Mouse (Mus musculus): ENCODE measurements around the gene Fancd2. TPM values are rescaled to one million over a fixed set of nuclear protein-coding genes. Genes with fewer than 3 reads are reported as not detected.

Fancd2 gene
- 7.7 and 8.0 TPM in 2 replicates for polyA plus RNA-seq (2015; fragmentation: Nextera tagmentation; extraction: Ambion mirVana)

DNA sequence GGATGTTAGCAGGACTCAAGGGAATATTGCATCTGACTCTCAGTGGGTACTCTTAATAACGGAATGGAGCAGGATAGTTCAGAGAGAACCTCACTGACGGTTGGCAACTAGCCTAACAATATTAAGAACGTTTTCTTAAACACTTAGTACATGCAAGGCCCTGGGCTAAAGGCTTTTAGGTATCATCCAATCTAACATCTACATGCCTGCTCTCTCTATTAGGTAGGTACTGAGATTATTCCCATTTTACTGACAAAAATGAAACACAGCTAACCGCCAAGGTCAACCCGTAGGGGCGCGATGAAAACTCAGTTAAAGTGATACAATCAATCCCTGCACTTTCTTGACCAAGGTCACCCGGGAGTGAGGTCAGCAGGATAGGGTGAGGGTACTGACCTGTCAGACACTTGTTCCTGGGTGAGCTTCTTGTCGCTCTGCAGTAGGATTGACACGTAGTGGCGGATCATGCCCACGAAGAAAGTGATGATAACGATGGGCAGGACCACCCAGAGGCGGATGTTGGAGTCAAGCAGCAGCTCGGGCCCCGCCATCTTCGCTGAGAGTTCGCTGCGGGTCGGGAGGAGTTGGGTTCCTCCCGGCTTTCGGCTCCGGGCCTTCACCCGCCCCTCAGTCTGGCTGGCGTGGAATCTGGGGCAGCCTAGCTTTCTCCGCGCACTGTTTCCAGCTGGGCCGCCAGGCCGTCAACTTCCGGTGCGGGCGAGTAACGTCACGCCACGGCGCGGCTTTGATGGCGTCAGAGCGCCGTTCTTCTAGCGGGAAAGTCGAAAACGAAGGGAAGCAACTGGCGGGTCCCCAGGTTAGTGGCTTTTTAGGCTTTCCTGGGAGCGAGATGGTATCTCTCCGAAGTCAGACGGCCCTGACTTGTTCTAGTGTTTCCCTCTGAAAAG, at the start of gene Fancd2, which contains the start of gene Emc3:
TSS of gene Fancd2 (plus strand) at position 751 of the 908 bp plus-strand sequence.
TSS of gene Emc3 (minus strand) at position 721 of the 908 bp plus-strand sequence.
- H3K27ac ChIP-seq (replicated peaks): peak within 1 kb of the TSS; percentile 77
- peaks cover 27% of the 10 kb centered on the region for H3K36me3 ChIP-seq
- peak within 1 kb of the TSS; percentile 94 for H3K9ac ChIP-seq
- H3K4me2 ChIP-seq: peak within 1 kb of the TSS; percentile 67
- peaks cover 25% of the 10 kb centered on the region for H3K4me1 ChIP-seq
- no peaks in the 10 kb centered on the region for H3K27me3 ChIP-seq (replicated peaks)
- no peak for ATAC-seq (ENCODE audit: extremely low read depth, insufficient number of reproducible peaks, low FRiP score, low TSS enrichment)
- H3K4me3 ChIP-seq: peak within 1 kb of the TSS; percentile 89
- H3K9me3 ChIP-seq: no peaks in the 10 kb centered on the region
- WGBS: 1% methylated on average over 47 of the region's 47 CpGs

DNA sequence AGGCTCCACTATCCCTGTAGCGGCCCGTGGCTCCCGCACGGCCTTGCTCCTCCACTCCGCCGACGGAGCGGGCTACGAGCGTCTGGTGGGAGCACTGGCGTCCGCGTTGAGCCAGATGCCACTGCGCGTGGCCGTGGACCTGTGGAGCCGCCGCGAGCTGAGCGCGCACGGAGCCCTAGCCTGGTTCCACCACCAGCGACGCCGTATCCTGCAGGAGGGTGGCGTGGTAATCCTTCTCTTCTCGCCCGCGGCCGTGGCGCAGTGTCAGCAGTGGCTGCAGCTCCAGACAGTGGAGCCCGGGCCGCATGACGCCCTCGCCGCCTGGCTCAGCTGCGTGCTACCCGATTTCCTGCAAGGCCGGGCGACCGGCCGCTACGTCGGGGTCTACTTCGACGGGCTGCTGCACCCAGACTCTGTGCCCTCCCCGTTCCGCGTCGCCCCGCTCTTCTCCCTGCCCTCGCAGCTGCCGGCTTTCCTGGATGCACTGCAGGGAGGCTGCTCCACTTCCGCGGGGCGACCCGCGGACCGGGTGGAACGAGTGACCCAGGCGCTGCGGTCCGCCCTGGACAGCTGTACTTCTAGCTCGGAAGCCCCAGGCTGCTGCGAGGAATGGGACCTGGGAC, 48.9 kb upstream of the Fancd2 start:
- WGBS: 1% methylated on average over 65 of the region's 65 CpGs

DNA sequence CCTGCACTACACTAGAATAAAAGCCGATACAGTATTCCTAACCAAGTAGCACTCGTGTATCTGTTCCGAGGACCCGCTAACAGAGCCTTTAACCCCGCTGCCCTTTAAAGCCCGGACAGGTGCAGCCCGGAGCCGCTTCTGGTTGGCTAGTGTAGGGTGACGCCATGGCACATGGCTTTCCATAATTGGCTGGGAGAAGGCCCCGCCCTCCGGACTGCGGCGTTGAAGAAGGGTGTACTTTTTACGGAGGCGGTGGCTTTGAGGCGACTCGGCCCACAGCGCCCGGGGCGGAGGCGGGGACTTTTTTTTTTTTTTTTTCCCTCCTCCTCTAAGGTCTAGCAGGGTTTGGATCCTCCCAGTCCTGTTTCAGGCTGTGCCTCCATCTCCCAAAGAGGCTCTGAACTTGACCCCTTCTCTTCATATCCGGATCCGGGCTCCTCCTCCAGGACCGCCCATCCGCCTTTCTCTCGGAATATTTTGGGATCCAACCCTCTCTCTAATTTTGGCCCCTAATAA, 48.3 kb upstream of the Fancd2 start, which contains the start of gene Creld1:
TSS of gene Creld1 (plus strand) at position 198 of the 516 bp plus-strand sequence.
- peaks cover 27% of the 10 kb centered on the region for H3K27me3 ChIP-seq (replicated peaks)
- peak within 1 kb of the TSS; percentile 85 for H3K9ac ChIP-seq
- under 1% methylated on average over 26 of the region's 26 CpGs for WGBS
- peak within 1 kb of the TSS; percentile 91 for H3K27ac ChIP-seq (replicated peaks)
- H3K36me3 ChIP-seq: peaks cover 15% of the 10 kb centered on the region
- no peaks in the 10 kb centered on the region for H3K9me3 ChIP-seq
- peaks cover 45% of the 10 kb centered on the region for H3K4me1 ChIP-seq
- H3K4me2 ChIP-seq: peak within 1 kb of the TSS; percentile 82
- ATAC-seq (ENCODE audit: extremely low read depth, insufficient number of reproducible peaks, low FRiP score, low TSS enrichment): peak; percentile 94
- H3K4me3 ChIP-seq: peak within 1 kb of the TSS; percentile 56

More for the DNA sequence above, 48.9 kb upstream of the Fancd2 start:
- H3K27me3 ChIP-seq (replicated peaks): peaks cover 27% of the 10 kb centered on the region
- H3K9ac ChIP-seq: peak overlapping the region; percentile 82
- H3K36me3 ChIP-seq: peaks cover 11% of the 10 kb centered on the region; the same call in 1 of the 2 replicates
- H3K27ac ChIP-seq (replicated peaks): peak overlapping the region; percentile 91
- peak overlapping the region; percentile 56 for H3K4me3 ChIP-seq
- no peaks in the 10 kb centered on the region for H3K9me3 ChIP-seq
- peak; percentile 15 for ATAC-seq (ENCODE audit: extremely low read depth, insufficient number of reproducible peaks, low FRiP score, low TSS enrichment)
- peak overlapping the region; percentile 82 for H3K4me2 ChIP-seq
- peaks cover 45% of the 10 kb centered on the region for H3K4me1 ChIP-seq

DNA sequence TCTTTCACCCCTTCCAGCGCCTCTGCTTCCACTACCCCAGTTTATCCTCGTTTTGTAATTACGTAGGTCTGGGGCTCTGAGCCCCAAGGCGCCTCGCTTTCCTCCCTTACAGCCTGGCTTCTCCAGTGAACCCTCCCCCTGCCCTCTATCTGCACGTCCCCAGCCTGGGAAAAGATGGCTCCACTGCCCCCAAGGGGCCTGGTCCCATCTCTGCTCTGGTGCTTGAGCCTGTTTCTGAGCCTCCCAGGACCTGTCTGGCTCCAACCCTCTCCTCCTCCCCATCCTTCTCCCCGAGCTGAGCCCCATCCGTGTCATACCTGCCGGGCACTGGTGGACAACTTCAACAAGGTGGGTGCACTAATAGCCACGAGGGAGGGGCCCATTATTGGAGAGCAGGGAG, 47.8 kb upstream of the Fancd2 start:
- WGBS: 12% methylated on average over 10 of the region's 10 CpGs
- Histone ChIP-seq H3K36me3 (peaks cover 21% of the 10 kb centered on the region), H3K4me1 (peaks cover 45% of the 10 kb centered on the region), H3K9me3 (no peaks in the 10 kb centered on the region), H3K9ac (peak overlapping the region; percentile 85), H3K27me3 (replicated peaks) (peaks cover 27% of the 10 kb centered on the region), H3K4me2 (peak overlapping the region; percentile 82), H3K4me3 (peak overlapping the region; percentile 56), H3K27ac (replicated peaks) (peak overlapping the region; percentile 91)
- no peak for ATAC-seq (ENCODE audit: extremely low read depth, insufficient number of reproducible peaks, low FRiP score, low TSS enrichment)

DNA sequence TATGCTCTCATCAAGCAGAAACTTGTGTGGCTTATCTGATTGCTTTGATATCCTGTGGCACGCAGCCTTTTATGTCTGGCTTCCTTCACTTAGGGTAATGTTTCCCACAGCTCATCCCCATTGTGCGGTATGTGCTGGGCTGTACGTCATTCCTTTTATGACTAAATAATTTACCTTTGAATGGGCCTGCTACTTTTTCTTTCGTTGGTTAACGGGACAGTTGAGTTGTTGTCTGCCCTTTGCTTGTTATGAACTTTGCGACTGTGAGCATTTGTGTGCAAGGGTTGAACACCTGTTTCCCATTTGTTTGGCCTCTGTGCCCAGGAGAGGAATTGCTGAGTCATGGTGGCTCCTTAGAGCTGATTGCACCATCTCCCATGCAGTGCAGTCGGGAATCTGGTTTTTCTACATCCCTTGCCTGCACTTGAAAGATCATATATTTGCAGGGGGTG, 44.3 kb upstream of the Fancd2 start:
- peaks cover 54% of the 10 kb centered on the region for H3K36me3 ChIP-seq
- 59% methylated on average over 7 of the region's 7 CpGs for WGBS

DNA sequence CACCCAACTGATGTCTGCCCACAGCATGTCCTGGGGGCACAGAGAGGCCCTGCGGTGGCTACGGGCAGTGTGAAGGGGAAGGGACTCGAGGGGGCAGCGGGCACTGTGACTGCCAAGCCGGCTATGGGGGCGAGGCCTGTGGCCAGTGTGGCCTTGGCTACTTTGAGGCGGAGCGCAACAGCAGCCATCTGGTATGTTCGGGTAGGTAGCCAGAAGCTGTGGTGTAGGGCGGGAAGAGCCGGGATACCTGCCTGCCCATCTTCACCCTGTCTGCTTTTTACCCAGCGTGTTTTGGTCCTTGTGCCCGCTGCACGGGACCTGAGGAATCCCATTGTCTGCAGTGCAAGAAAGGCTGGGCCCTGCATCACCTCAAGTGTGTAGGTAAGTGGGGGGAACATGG, 42.1 kb upstream of the Fancd2 start:
- no peak for ATAC-seq (ENCODE audit: extremely low read depth, insufficient number of reproducible peaks, low FRiP score, low TSS enrichment)
- Histone ChIP-seq H3K4me3 (no peak overlapping the region), H3K4me1 (peaks cover 12% of the 10 kb centered on the region), H3K27ac (replicated peaks) (no peak overlapping the region), H3K9ac (no peak overlapping the region), H3K9me3 (no peaks in the 10 kb centered on the region), H3K4me2 (no peak overlapping the region), H3K27me3 (replicated peaks) (0 out of 2 replicates have a peak, but pooled peaks cover 5% of the 10 kb centered on the region), H3K36me3 (peaks cover 64% of the 10 kb centered on the region)
- 91% methylated on average over 14 of the region's 14 CpGs for WGBS

More for the DNA sequence above, 44.3 kb upstream of the Fancd2 start:
- no peak overlapping the region for H3K9ac ChIP-seq
- H3K4me2 ChIP-seq: no peak overlapping the region
- no peak overlapping the region for H3K27ac ChIP-seq (replicated peaks)
- H3K27me3 ChIP-seq (replicated peaks): peaks cover 4% of the 10 kb centered on the region; the same call in 1 of the 2 replicates
- peaks cover 23% of the 10 kb centered on the region for H3K4me1 ChIP-seq
- no peak for ATAC-seq (ENCODE audit: extremely low read depth, insufficient number of reproducible peaks, low FRiP score, low TSS enrichment)
- H3K4me3 ChIP-seq: no peak overlapping the region
- no peaks in the 10 kb centered on the region for H3K9me3 ChIP-seq

DNA sequence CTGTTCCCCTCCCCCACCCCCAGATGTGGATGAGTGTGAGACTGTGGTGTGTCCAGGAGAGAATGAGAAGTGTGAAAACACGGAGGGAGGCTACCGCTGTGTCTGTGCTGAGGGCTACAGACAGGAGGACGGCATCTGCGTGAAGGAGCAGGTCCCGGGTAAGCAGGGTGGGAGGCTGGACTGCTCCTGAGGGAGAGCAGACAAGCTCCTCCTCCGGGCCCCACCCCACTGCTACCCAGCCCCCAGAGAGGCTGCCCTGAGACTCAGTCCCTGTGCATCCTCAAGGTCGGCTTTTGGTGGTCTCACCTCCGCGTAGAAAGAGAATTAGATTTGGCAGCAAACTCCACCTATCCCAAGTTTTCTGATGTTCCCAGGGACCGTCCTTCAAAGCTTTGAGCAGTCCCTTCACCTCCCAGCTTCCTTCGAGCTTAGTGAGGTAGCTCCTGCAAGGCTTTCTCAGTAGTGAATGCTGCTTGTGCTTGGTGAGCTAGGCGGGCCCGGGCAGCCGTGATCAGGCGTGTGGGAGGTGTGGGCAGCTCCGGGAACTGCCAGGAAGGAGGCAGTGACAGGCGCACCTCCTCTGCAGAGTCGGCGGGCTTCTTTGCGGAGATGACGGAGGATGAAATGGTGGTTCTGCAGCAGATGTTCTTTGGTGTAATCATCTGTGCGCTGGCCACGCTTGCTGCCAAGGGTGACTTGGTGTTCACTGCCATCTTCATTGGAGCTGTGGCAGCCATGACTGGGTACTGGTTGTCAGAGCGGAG, 39.2 kb upstream of the Fancd2 start:
- ATAC-seq (ENCODE audit: extremely low read depth, insufficient number of reproducible peaks, low FRiP score, low TSS enrichment): no peak
- 64% methylated on average over 24 of the region's 24 CpGs for WGBS
- H3K36me3 ChIP-seq: peaks cover 53% of the 10 kb centered on the region

DNA sequence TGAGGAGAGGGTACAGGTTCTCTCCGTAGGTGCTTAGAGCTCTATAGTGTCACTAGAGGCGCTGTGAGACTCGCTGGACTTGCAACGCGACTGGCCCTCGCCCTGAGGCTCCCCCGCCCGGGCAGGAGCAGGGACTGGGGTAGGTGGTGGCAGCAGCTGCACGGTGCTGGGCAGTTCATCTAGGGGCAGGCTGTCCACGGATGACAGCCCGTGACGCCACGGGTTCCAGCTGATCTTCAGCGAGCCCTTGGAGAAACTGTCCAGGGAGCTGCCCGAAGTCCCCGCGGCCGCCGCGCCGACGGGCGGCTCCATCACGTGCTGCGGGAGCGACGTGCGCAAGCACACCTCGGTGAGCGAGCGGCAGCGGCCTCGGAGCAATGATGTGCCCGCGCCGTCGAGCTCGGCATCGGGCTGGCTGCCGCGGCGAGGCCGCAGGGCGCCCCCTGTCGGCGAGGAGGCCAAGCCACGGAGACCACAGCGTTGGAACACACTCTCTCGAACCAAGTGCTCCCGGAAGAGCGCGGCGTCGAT, 37.2 kb upstream of the Fancd2 start:
- peak overlapping the region; percentile 64 for H3K27ac ChIP-seq (replicated peaks)
- H3K9me3 ChIP-seq: no peaks in the 10 kb centered on the region
- peak; percentile 72 for ATAC-seq (ENCODE audit: extremely low read depth, insufficient number of reproducible peaks, low FRiP score, low TSS enrichment)
- 1% methylated on average over 54 of the region's 54 CpGs for WGBS
- peak overlapping the region; percentile 78 for H3K9ac ChIP-seq
- peak overlapping the region; percentile 56 for H3K4me3 ChIP-seq
- peaks cover 46% of the 10 kb centered on the region for H3K27me3 ChIP-seq (replicated peaks)
- peaks cover 38% of the 10 kb centered on the region for H3K36me3 ChIP-seq
- H3K4me1 ChIP-seq: peaks cover 18% of the 10 kb centered on the region
- peak overlapping the region; percentile 79 for H3K4me2 ChIP-seq

More for the DNA sequence above, 39.2 kb upstream of the Fancd2 start:
- H3K9me3 ChIP-seq: no peaks in the 10 kb centered on the region
- H3K9ac ChIP-seq: no peak overlapping the region
- H3K4me1 ChIP-seq: peaks cover 18% of the 10 kb centered on the region
- no peak overlapping the region for H3K4me3 ChIP-seq
- no peak overlapping the region for H3K4me2 ChIP-seq
- H3K27ac ChIP-seq (replicated peaks): no peak overlapping the region
- peaks cover 33% of the 10 kb centered on the region for H3K27me3 ChIP-seq (replicated peaks)

DNA sequence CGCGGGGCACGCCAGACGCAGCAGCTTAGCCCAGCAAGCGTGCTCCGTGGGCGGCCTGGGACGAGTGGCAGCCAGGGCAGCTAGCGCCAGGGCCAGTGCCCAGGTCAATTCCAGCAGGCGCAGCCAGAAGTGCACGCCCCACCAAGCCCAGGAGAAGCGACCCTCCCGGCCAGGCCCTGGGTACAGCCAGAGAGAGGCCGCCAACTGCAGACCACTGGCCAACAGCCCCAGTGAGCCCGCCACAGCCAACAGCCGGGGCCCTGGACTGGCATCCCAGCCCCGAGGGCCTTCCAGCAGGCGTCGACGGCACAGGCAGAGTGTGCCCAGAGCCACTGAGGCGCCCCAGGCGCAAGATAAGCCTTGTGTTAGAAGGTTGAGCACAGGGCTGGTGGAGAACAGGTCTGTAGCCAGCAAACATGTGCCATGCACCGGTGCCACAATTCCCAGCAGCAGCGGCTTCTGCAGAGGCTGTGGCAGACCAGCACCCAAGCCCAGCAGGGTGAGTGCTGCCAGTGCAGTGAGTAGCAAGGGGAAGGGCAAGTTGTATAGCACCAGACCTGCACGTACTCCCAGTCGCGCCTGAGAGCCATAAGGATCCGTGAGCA, 36.3 kb upstream of the Fancd2 start:
- Histone ChIP-seq H3K9me3 (no peaks in the 10 kb centered on the region), H3K4me2 (peak overlapping the region; percentile 79), H3K36me3 (peaks cover 30% of the 10 kb centered on the region), H3K4me1 (peaks cover 18% of the 10 kb centered on the region), H3K27ac (replicated peaks) (no peak overlapping the region), H3K9ac (peak overlapping the region; percentile 78), H3K27me3 (replicated peaks) (peaks cover 55% of the 10 kb centered on the region), H3K4me3 (peak overlapping the region; percentile 56)
- no peak for ATAC-seq (ENCODE audit: extremely low read depth, insufficient number of reproducible peaks, low FRiP score, low TSS enrichment)
- 22% methylated on average over 28 of the region's 28 CpGs for WGBS

DNA sequence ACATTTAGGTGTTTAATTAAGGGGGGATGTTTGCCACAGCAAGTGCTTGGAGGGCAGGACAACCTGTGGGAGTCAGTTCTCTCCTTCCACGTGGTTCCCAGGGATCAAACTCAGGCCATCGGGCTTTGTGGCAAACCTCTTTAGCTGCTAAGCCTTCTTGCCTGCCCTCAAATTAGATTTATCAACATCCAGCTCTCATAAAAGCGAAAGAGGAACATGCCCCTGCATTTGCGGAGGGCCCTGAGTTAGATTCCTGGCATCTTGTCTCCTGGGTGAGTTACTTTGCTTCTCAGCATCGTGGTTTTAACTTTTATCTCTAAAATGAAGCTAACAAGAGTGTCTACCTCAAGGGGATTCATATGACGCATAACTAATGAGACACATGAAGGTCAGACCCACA, 32.1 kb upstream of the Fancd2 start:
- 61% methylated on average over 6 of the region's 6 CpGs for WGBS
- Histone ChIP-seq H3K27me3 (replicated peaks) (peaks cover 85% of the 10 kb centered on the region), H3K4me2 (no peak overlapping the region), H3K9me3 (0 out of 2 replicates have a peak, but pooled peaks cover 9% of the 10 kb centered on the region), H3K27ac (replicated peaks) (no peak overlapping the region), H3K9ac (no peak overlapping the region), H3K36me3 (no peaks in the 10 kb centered on the region), H3K4me3 (no peak overlapping the region), H3K4me1 (peaks cover 21% of the 10 kb centered on the region)
- no peak for ATAC-seq (ENCODE audit: extremely low read depth, insufficient number of reproducible peaks, low FRiP score, low TSS enrichment)

All from heart, embryonic 13.5 days (tissue).